Mouse (Mus musculus): ENCODE measurements at regions not wholly inside any gene's neighbourhood (a gene's known extent, or its start where the extent isn't known, plus 50 kb on each side); places are given as distances from the start of the nearest gene placed in this dataset.

GRCm38 (mm10) chr9:122569511-122570455, 177.4 kb upstream of the Topaz1 start:
- no peak for TF ChIP-seq POLR2A (IDR thresholded peaks at IDR 0.05; ENCODE audit: low read depth, low read length)
- no peak for TF ChIP-seq CTCF (conservative IDR thresholded peaks at IDR 0.05; ENCODE audit: insufficient read depth, insufficient read length, low read depth, low read length)

Measured in kidney, adult 2 months (tissue).